Mouse (Mus musculus) heart, adult 2 months (tissue): ENCODE results near the gene Bik. TPM values are rescaled to one million over a fixed set of nuclear protein-coding genes. Genes with fewer than 3 reads are reported as not detected.
"Not testable (repeated sequence)": the region's sequence is repeated elsewhere in the genome, so short reads cannot be mapped to it uniquely, and the experiment has no call there.

Experiments
- DNase-seq, 2 experiments: peaks; one replicate each; pipeline ENCODE4 v3.0.0; 2021
- H3K27ac ChIP-seq: fragments of 200-600 bp; 2 replicates; pipeline ENCODE4 v1.8.1; 2022
- H3K27me3 ChIP-seq: fragments of 200-500 bp; 2 replicates; pipeline ENCODE4 v1.6.1; 2012; ENCODE audit warnings: mild to moderate bottlenecking, low read length, inconsistent platforms, mixed read lengths; ENCODE audit not compliant: control insufficient read depth, insufficient read depth
- H3K36me3 ChIP-seq: fragments of 200-500 bp; 2 replicates; pipeline ENCODE4 v1.6.1; 2012; ENCODE audit warnings: low read length, inconsistent platforms; ENCODE audit not compliant: control insufficient read depth, insufficient read depth
- H3K4me1 ChIP-seq: fragments of 200-500 bp; 2 replicates; pipeline ENCODE4 v1.6.1; 2011; ENCODE audit warnings: low read length; ENCODE audit not compliant: control insufficient read depth, insufficient read depth
- H3K4me3 ChIP-seq: fragments of 200-600 bp; 2 replicates; pipeline ENCODE4 v1.8.1; 2022
- H3K79me2 ChIP-seq: fragments of 200-500 bp; replicated peaks from 2 replicates; pipeline ENCODE4 v1.6.1; 2012; ENCODE audit warnings: mild to moderate bottlenecking, inconsistent platforms, low read length, moderate library complexity, mixed read lengths; ENCODE audit not compliant: control insufficient read depth, insufficient read depth
- H3K9ac ChIP-seq: fragments of 200-500 bp; 2 replicates; pipeline ENCODE4 v1.6.1; 2012; ENCODE audit warnings: low read depth, mild to moderate bottlenecking, control low read depth, inconsistent platforms, low read length, mixed read lengths
- CTCF ChIP-seq: fragments of 200-600 bp; IDR thresholded peaks from 2 replicates; pipeline ENCODE4 v1.8.1; 2022; ENCODE audit warnings: antibody characterized with exemption, mild to moderate bottlenecking, moderate library complexity
- EP300 ChIP-seq: fragments of 200-500 bp; IDR thresholded peaks from 2 replicates; pipeline ENCODE4 v1.6.1; 2011; ENCODE audit warnings: low read depth, low read length, control low read depth; ENCODE audit not compliant: insufficient read depth
- POLR2A ChIP-seq: fragments of 200-500 bp; IDR thresholded peaks from 2 replicates; pipeline ENCODE4 v1.6.1; 2011; ENCODE audit warnings: mild to moderate bottlenecking, low read depth, low read length, control low read depth; ENCODE audit not compliant: insufficient read depth
- WGBS: fragments of 180-500 bp; shearing (Covaris S2); methylation state at CpG from one replicate; pipeline ENCODE4 v1.1.7; 2018; 5-methylcytosine and 5-hydroxymethylcytosine counted together
- intact Hi-C: fragments of 180-260 bp; cut with DNase I; formaldehyde crosslinking; loops from one replicate; pipeline ENCODE4 v1.15.1; 2025
- polyA plus RNA-seq: library from polyadenylated mRNA; depleted of rRNA; stranded (reverse); fragments of >200 nt; gene quantifications from 2 replicates; pipeline ENCODE4 v1.2.3, GENCODE M21; 2012
- total RNA-seq, 2 experiments: library from RNA; stranded (reverse); gene quantifications; 2 replicates each; pipeline ENCODE4 v1.2.3; 2021

Gene Bik
- total and polyA plus RNA-seq, 3 experiments = 8.3 to 11.7 (median 10.9) TPM

DNA sequence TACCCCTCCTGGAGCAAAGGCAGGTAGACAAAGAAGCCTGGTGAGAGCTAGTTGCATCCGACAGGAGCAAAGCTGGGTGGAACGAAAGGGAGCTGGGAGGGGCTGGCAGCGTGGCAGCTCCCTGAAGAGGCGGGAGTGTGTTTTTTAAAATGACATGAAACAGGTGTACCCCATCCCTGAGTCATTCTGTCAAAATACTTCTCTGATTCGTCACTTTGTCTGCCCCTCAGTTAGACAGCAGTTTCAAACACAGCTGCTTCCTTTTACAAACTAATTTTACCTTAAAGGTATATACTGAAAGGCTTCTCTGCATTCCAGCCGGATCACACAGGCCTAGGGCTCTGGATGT, 32.1 kb upstream of the Bik start:
- Histone ChIP-seq H3K4me1 (no peaks in the 10 kb centered on the region; the same call in 1 of the 2 replicates), H3K27me3 (no peaks in the 10 kb centered on the region), H3K9ac (no peak overlapping the region), H3K36me3 (no peaks in the 10 kb centered on the region), H3K79me2 (no peaks in the 10 kb centered on the region), H3K27ac (no peak overlapping the region), H3K4me3 (no peak overlapping the region)
- no peak for DNase-seq
- intact Hi-C loops = no loop called here
- WGBS = 85% methylated on average over 6 of the region's 6 CpGs
- TF ChIP-seq POLR2A (no peak), CTCF (no peak), EP300 (no peak)

- Histone ChIP-seq H3K36me3 (no peaks in the 10 kb centered on the region), H3K79me2 (no peaks in the 10 kb centered on the region), H3K27ac (no peak overlapping the region), H3K4me1 (no peaks in the 10 kb centered on the region), H3K9ac (no peak overlapping the region), H3K27me3 (no peaks in the 10 kb centered on the region), H3K4me3 (no peak overlapping the region)
- TF ChIP-seq CTCF (no peak), EP300 (no peak), POLR2A (no peak)
- 83% methylated on average over 3 of the region's 3 CpGs for WGBS
- intact Hi-C loops = no loop called here
- DNase-seq = no peak
Measured at GRCm38 (mm10) chr15:83495195-83495594, 31.5 kb upstream of the Bik start.

GRCm38 (mm10) chr15:83495787-83496367, 30.8 kb upstream of the Bik start:
- Histone ChIP-seq H3K27me3 (no peaks in the 10 kb centered on the region), H3K36me3 (no peaks in the 10 kb centered on the region), H3K79me2 (no peaks in the 10 kb centered on the region), H3K27ac (no peak overlapping the region), H3K9ac (no peak overlapping the region), H3K4me3 (no peak overlapping the region), H3K4me1 (no peaks in the 10 kb centered on the region)
- intact Hi-C loops = no loop called here
- no peak for TF ChIP-seq EP300
- no peak for TF ChIP-seq CTCF
- no peak for TF ChIP-seq POLR2A
- no peak for DNase-seq
- WGBS = 84% methylated on average over 22 of the region's 22 CpGs

DNA sequence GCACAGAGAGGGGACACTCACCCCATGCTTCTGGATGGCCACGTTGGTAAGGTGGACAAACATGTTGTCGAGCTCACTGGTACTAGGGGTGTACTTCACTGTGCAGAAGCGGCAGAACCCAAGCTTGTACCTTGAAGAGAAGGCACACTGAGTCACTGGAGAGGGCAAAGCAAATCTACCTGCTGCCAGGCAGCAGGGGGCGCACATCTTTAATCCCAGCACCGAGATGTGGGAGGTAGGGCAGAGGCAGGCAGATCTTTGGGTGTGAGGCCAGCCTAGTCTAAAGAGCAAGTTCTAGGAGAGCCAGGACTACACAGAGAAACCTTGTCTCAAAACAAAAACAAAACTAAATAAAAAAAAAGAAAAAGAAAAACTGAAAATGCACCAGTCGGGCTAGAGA, 29.4 kb upstream of the Bik start:
- no peak overlapping the region for H3K9ac ChIP-seq
- DNase-seq = no peak
- H3K27me3 ChIP-seq = no peaks in the 10 kb centered on the region
- WGBS = 93% methylated on average over 6 of the region's 6 CpGs
- H3K36me3 ChIP-seq = no peaks in the 10 kb centered on the region
- intact Hi-C loops = no loop called here
- no peak overlapping the region for H3K27ac ChIP-seq
- no peak overlapping the region for H3K4me3 ChIP-seq
- no peaks in the 10 kb centered on the region for H3K4me1 ChIP-seq
- no peaks in the 10 kb centered on the region for H3K79me2 ChIP-seq
- TF ChIP-seq EP300 = no peak
- TF ChIP-seq CTCF = peak; percentile 47

- intact Hi-C loops = no loop called here
- H3K27me3 ChIP-seq = no peaks in the 10 kb centered on the region
- no peak for DNase-seq
- WGBS = 75% methylated on average over 10 of the region's 10 CpGs
- H3K27ac ChIP-seq = no peak overlapping the region
- H3K9ac ChIP-seq = no peak overlapping the region
- TF ChIP-seq POLR2A (no peak), CTCF (no peak), EP300 (no peak)
- no peaks in the 10 kb centered on the region for H3K4me1 ChIP-seq
- H3K36me3 ChIP-seq = no peaks in the 10 kb centered on the region
- H3K79me2 ChIP-seq = no peaks in the 10 kb centered on the region
- no peak overlapping the region for H3K4me3 ChIP-seq
Measured at GRCm38 (mm10) chr15:83499211-83499755, 27.4 kb upstream of the Bik start.

- Histone ChIP-seq H3K79me2 (no peaks in the 10 kb centered on the region), H3K9ac (no peak overlapping the region), H3K27me3 (no peaks in the 10 kb centered on the region), H3K4me1 (no peaks in the 10 kb centered on the region), H3K27ac (no peak overlapping the region), H3K36me3 (no peaks in the 10 kb centered on the region), H3K4me3 (no peak overlapping the region)
- 68% methylated on average over 3 of the region's 3 CpGs for WGBS
- intact Hi-C loops = no loop called here
- peak in 1 of 2 experiments; percentile 54 for DNase-seq
- TF ChIP-seq POLR2A (no peak), CTCF (peak; percentile 87)
Measured at GRCm38 (mm10) chr15:83500352-83500751, 26.3 kb upstream of the Bik start.

GRCm38 (mm10) chr15:83501483-83501882, 25.2 kb upstream of the Bik start:
- WGBS = 75% methylated on average over 6 of the region's 6 CpGs

More at GRCm38 (mm10) chr15:83501483-83501882, 25.2 kb upstream of the Bik start:
- H3K27me3 ChIP-seq, H3K79me2 ChIP-seq, H3K27ac ChIP-seq, H3K4me3 ChIP-seq, DNase-seq, intact Hi-C loops, H3K36me3 ChIP-seq, H3K9ac ChIP-seq, H3K4me1 ChIP-seq: not testable (repeated sequence)
